Mouse (Mus musculus) pancreas, adult 10 weeks (tissue): ENCODE results near the gene Casz1. TPM values are rescaled to one million over a fixed set of nuclear protein-coding genes. Genes with fewer than 3 reads are reported as not detected.

ENCODE experiments used
- polyA plus RNA-seq: library from polyadenylated mRNA; stranded (reverse); fragments of 350-450 nt; fragmentation: Illumina TruSeq; extraction: RNeasy Lipid Tissue Mini Kit (QIAGEN cat#74804); gene quantifications from one replicate; pipeline ENCODE4 v1.2.3, GENCODE M21; 2015; ENCODE audit warnings: low read depth, low replicate concordance; ENCODE audit not compliant: insufficient read depth

Casz1 gene
- polyA plus RNA-seq, result 2.6 TPM

DNA sequence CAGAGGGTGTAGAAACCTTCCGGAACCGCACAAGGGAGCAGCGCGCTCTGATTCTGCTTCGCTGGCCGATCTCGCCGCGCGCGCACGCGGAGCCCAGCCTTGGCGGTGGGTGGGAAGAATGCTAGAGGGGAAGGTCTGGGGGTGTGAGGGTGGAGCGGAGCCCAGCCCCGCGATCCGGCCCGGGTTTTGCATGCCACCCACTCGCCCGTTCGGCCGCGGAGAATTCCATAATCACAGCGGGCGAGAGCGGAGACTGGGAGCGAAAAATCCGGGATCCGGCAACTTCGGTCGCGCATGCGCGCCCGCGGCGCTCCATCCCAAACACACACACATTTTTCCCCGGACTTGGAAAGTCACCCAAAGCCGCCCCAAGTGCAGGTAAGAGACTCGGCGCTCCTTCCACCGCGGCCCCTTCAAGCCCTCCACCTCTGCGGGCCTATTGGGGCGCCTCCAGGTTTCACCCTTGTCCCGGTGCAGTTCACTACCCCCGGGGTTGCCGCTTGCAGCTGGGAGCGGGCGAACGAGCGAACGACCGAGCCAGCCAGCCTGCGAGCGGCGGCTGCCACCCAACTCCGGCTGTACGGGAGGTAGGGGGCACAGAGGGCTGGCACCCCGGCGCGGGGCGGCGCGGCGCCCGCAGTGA, at the start of gene Casz1:
Gene Casz1, plus strand, starts transcription at position 293 of the 643 bp plus-strand sequence.

Other genes starting within 250 kb of the Casz1 start
- 7.7 TPM for gene Exosc10, start 246.0 kb upstream of the Casz1 start, polyA plus RNA-seq
- gene Srm, start 212.9 kb upstream of the Casz1 start, polyA plus RNA-seq, result 29.1 TPM
- gene Masp2, start 201.9 kb upstream of the Casz1 start, polyA plus RNA-seq, result 0.42 TPM
- gene Tardbp, start 177.4 kb upstream of the Casz1 start, polyA plus RNA-seq, result 63.7 TPM
- 1.6 TPM for gene Gm572, start 161.1 kb upstream of the Casz1 start, polyA plus RNA-seq